Mouse (Mus musculus) forebrain, embryonic 15.5 days (tissue): ENCODE measurements around the gene Wdr93. TPM values are rescaled to one million over a fixed set of nuclear protein-coding genes. Genes with fewer than 3 reads are reported as not detected.
A peak's percentile ranks its signal among the peaks of the same experiment; 100 is the strongest.

Source experiments
- ATAC-seq: fragments of 200-750 bp; cut with Nextera tagmentation; replicated peaks from 2 replicates; pipeline ENCODE4 v1.8.0; 2017; ENCODE audit warnings: mild to moderate bottlenecking, moderate TSS enrichment, moderate library complexity
- H3K27ac ChIP-seq: fragments of 300-500 bp; sonication (generic); replicated peaks from 2 replicates; pipeline ENCODE4 v1.5.1; 2015; ENCODE audit warnings: mild to moderate bottlenecking, inconsistent platforms
- H3K27me3 ChIP-seq: fragments of 300-500 bp; sonication (generic); 2 replicates; pipeline ENCODE4 v1.6.1; 2015; ENCODE audit warnings: inconsistent platforms
- H3K36me3 ChIP-seq: fragments of 300-500 bp; sonication (generic); 2 replicates; pipeline ENCODE4 v1.6.1; 2015; ENCODE audit warnings: mild to moderate bottlenecking, inconsistent platforms
- H3K4me1 ChIP-seq: fragments of 300-500 bp; sonication (generic); 2 replicates; pipeline ENCODE4 v1.6.1; 2015; ENCODE audit warnings: inconsistent platforms
- H3K4me2 ChIP-seq: fragments of 300-500 bp; sonication (generic); replicated peaks from 2 replicates; pipeline ENCODE4 v1.6.1; 2015; ENCODE audit warnings: mild to moderate bottlenecking, inconsistent platforms
- H3K4me3 ChIP-seq: fragments of 300-500 bp; sonication (generic); 2 replicates; pipeline ENCODE4 v1.5.1; 2015; ENCODE audit warnings: mild to moderate bottlenecking, inconsistent platforms
- H3K9ac ChIP-seq: fragments of 300-500 bp; sonication (generic); replicated peaks from 2 replicates; pipeline ENCODE4 v1.6.1; 2015; ENCODE audit warnings: mild to moderate bottlenecking, inconsistent platforms
- H3K9me3 ChIP-seq: fragments of 300-500 bp; sonication (generic); 2 replicates; pipeline ENCODE4 v1.6.1; 2016; ENCODE audit warnings: inconsistent platforms
- WGBS: fragments of 180-500 bp; shearing (Covaris S2); methylation state at CpG from one replicate; pipeline ENCODE4 v1.1.7; 2015; ENCODE audit warnings: mixed read lengths; 5-methylcytosine and 5-hydroxymethylcytosine counted together
- polyA plus RNA-seq: library from polyadenylated mRNA; unstranded; fragments of >200 nt; fragmentation: Nextera tagmentation; extraction: Ambion mirVana; gene quantifications from 2 replicates; pipeline ENCODE4 v1.2.1, GENCODE M21; 2015

Gene Wdr93
- polyA plus RNA-seq, 1 experiment from 2014 or later = 0.85 TPM

DNA sequence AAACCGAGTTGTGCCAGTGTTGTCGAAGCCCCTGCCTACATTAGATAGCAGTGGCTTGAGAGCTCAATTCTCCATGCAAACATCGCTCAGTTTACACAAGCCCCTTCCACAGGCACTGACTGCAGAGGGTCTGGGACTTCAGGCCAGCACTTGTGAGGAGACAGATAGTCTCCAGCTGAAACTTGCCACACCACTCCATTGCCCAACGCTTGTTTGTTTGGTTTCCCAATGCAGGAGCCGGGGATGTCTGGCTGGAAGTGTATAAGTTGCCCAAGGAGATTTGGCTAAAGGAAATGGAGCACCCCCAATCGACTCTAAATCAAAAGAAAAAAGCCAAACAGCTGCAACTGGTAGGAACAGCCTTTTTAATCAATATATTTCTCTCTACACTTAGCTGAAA is 15.2 kb downstream of the Wdr93 start:
- Histone ChIP-seq H3K4me2 (no peak overlapping the region), H3K9ac (no peak overlapping the region), H3K4me1 (no peaks in the 10 kb centered on the region), H3K9me3 (no peaks in the 10 kb centered on the region), H3K27me3 (no peaks in the 10 kb centered on the region), H3K36me3 (no peaks in the 10 kb centered on the region), H3K4me3 (no peak overlapping the region), H3K27ac (no peak overlapping the region)
- WGBS = 79% methylated on average over 6 of the region's 6 CpGs
- no peak for ATAC-seq

GRCm38 (mm10) chr7:79759766-79760165 is 16.8 kb downstream of the Wdr93 start:
- ATAC-seq = no peak
- Histone ChIP-seq H3K9ac (no peak overlapping the region), H3K9me3 (no peaks in the 10 kb centered on the region), H3K4me3 (no peak overlapping the region), H3K4me2 (no peak overlapping the region), H3K4me1 (no peaks in the 10 kb centered on the region), H3K36me3 (no peaks in the 10 kb centered on the region), H3K27me3 (no peaks in the 10 kb centered on the region), H3K27ac (no peak overlapping the region)

DNA sequence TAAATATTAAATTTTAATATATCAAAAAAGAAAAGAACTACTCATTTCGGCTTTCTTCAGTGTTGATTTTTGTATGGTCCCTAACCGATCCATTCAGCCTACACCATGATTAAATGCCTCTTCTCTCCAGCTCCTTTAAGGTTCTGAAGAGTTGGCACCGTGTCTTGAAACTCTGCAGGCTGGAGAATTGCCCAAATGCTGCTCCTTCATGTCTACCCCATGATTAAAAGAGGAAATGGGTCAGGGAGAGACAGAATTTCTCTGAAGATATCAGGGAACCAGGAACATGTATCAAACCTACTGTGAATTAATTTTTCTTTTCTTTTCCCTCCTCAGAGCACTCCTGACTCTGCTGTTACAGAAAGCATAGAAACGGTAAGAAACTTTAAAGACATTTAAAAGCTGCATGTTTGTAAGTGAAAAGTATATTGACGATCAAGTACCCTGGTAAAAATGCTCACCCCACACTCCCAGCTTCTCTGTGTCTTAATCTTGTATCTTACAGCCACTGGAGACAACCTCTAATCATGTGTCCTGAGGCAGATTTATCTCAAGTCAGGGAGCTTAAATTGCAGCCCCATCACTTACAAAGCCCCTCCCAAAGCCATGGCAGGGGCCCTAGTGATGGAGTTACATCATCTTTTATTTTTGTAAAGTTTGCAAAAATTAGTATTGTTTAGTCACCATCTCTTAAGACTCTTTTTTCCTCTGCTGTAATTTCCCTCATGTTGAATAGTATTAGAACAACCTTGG is 18.3 kb downstream of the Wdr93 start:
- no peak overlapping the region for H3K27ac ChIP-seq
- no peak overlapping the region for H3K4me2 ChIP-seq
- no peaks in the 10 kb centered on the region for H3K9me3 ChIP-seq
- 78% methylated on average over 5 of the region's 5 CpGs for WGBS
- H3K9ac ChIP-seq = no peak overlapping the region
- ATAC-seq = no peak
- H3K36me3 ChIP-seq = no peaks in the 10 kb centered on the region
- H3K27me3 ChIP-seq = no peaks in the 10 kb centered on the region
- H3K4me1 ChIP-seq = no peaks in the 10 kb centered on the region
- H3K4me3 ChIP-seq = no peak overlapping the region

DNA sequence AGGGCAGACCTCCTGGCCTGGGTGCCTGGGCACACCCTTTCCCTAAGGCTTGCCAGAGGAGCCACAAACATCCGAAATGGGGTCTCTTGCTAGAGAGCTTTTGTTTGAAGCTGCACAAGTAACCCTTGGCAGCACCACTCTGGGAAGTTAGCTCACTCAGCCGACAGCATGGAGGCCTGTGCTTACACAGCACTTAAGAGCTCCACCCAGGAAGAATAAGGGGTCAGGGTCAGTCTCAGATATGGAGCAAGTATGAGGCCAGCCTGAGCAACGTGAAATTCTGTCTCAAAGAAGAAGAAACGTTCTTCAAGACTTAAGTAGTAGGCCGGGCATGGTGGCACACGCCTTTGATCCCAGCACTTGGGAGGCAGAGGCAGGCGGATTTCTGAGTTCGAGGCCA is 19.1 kb downstream of the Wdr93 start:
- ATAC-seq = no peak
- WGBS = 81% methylated on average over 8 of the region's 8 CpGs

GRCm38 (mm10) chr7:79765991-79766390 is 23.0 kb downstream of the Wdr93 start:
- 50% methylated on average over 1 of the region's 1 CpGs for WGBS
- no peak for ATAC-seq

More for the DNA sequence above, 19.1 kb downstream of the Wdr93 start:
- no peaks in the 10 kb centered on the region for H3K9me3 ChIP-seq
- no peak overlapping the region for H3K4me3 ChIP-seq
- no peak overlapping the region for H3K27ac ChIP-seq
- H3K27me3 ChIP-seq = no peaks in the 10 kb centered on the region
- H3K4me1 ChIP-seq = no peaks in the 10 kb centered on the region
- no peaks in the 10 kb centered on the region for H3K36me3 ChIP-seq
- H3K4me2 ChIP-seq = no peak overlapping the region
- H3K9ac ChIP-seq = no peak overlapping the region

DNA sequence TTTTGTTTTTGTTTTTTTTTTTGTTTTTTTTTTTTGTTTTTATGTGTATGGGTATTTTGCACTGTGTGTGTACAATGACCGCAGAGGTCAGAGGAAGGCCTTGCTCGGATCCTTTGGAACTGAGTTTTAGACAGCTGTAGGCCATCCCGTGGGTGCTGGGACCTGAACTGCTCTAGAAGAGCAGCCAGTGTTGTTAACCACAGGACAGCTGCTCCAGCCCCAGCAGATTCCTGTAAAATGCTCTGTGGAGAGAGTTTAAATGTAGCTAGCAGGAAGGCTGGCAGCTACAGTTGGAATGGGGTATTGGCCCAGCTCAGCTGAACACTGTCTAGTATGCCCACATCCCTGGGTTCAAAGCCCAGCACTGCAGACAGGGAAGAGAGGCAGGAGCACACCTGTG is 26.7 kb downstream of the Wdr93 start:
- H3K4me1 ChIP-seq = no peaks in the 10 kb centered on the region
- H3K4me2 ChIP-seq = no peak overlapping the region
- H3K4me3 ChIP-seq = no peak overlapping the region
- H3K9ac ChIP-seq = no peak overlapping the region
- H3K36me3 ChIP-seq = no peaks in the 10 kb centered on the region
- no peaks in the 10 kb centered on the region for H3K9me3 ChIP-seq
- no peak overlapping the region for H3K27ac ChIP-seq
- ATAC-seq = no peak
- H3K27me3 ChIP-seq = no peaks in the 10 kb centered on the region
- WGBS = 93% methylated on average over 3 of the region's 3 CpGs

More at GRCm38 (mm10) chr7:79765991-79766390, 23.0 kb downstream of the Wdr93 start:
- Histone ChIP-seq H3K36me3 (no peaks in the 10 kb centered on the region), H3K4me2 (no peak overlapping the region), H3K27ac (no peak overlapping the region), H3K4me3 (no peak overlapping the region), H3K27me3 (no peaks in the 10 kb centered on the region), H3K9ac (no peak overlapping the region), H3K4me1 (no peaks in the 10 kb centered on the region), H3K9me3 (no peaks in the 10 kb centered on the region)

- ATAC-seq = no peak
These were observed 28.9 kb downstream of the Wdr93 start for GRCm38 (mm10) chr7:79771561-79772512.

GRCm38 (mm10) chr7:79780647-79781626 is 38.0 kb downstream of the Wdr93 start:
- Histone ChIP-seq H3K27me3 (no peaks in the 10 kb centered on the region), H3K9me3 (no peaks in the 10 kb centered on the region), H3K27ac (no peak overlapping the region), H3K4me3 (peak overlapping the region; percentile 13; the same call in 1 of the 2 replicates), H3K4me1 (no peaks in the 10 kb centered on the region), H3K36me3 (no peaks in the 10 kb centered on the region), H3K9ac (peak overlapping the region; percentile 33), H3K4me2 (peak overlapping the region; percentile 34)
- WGBS = 34% methylated on average over 16 of the region's 16 CpGs
- ATAC-seq = peak; percentile 51; the same call in 1 of the 2 replicates

More at GRCm38 (mm10) chr7:79771561-79772512, 28.9 kb downstream of the Wdr93 start:
- Histone ChIP-seq H3K9ac (no peak overlapping the region), H3K9me3 (no peaks in the 10 kb centered on the region), H3K4me1 (no peaks in the 10 kb centered on the region), H3K4me2 (no peak overlapping the region), H3K27me3 (no peaks in the 10 kb centered on the region), H3K27ac (no peak overlapping the region), H3K36me3 (no peaks in the 10 kb centered on the region), H3K4me3 (no peak overlapping the region)
- 48% methylated on average over 15 of the region's 15 CpGs for WGBS

GRCm38 (mm10) chr7:79781826-79782515 is 39.0 kb downstream of the Wdr93 start:
- no peak for ATAC-seq
- WGBS = 78% methylated on average over 11 of the region's 11 CpGs
- Histone ChIP-seq H3K4me3 (no peak overlapping the region), H3K4me2 (no peak overlapping the region), H3K27ac (no peak overlapping the region), H3K4me1 (no peaks in the 10 kb centered on the region), H3K27me3 (no peaks in the 10 kb centered on the region), H3K9ac (no peak overlapping the region), H3K9me3 (no peaks in the 10 kb centered on the region), H3K36me3 (no peaks in the 10 kb centered on the region)

DNA sequence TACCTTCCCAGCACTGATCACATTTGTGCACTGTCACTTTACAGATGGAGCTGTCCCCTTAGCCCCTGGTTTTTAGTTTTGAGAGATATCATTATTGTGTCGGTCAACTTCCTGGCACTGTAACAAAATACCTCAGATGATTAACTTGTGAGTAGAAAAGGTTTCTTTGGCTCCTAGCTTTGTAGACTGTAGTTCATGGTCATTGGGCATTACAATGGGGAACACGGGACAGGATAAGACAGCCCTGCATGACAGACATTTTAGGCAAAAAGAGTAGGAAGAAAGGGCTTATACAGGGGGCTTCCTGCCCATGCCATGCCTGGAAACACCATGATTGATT is 39.5 kb downstream of the Wdr93 start:
- H3K9me3 ChIP-seq = no peaks in the 10 kb centered on the region
- no peak overlapping the region for H3K27ac ChIP-seq
- H3K9ac ChIP-seq = no peak overlapping the region
- no peaks in the 10 kb centered on the region for H3K27me3 ChIP-seq
- H3K36me3 ChIP-seq = no peaks in the 10 kb centered on the region
- H3K4me3 ChIP-seq = no peak overlapping the region
- 86% methylated on average over 2 of the region's 2 CpGs for WGBS
- H3K4me2 ChIP-seq = no peak overlapping the region
- no peaks in the 10 kb centered on the region for H3K4me1 ChIP-seq
- no peak for ATAC-seq

DNA sequence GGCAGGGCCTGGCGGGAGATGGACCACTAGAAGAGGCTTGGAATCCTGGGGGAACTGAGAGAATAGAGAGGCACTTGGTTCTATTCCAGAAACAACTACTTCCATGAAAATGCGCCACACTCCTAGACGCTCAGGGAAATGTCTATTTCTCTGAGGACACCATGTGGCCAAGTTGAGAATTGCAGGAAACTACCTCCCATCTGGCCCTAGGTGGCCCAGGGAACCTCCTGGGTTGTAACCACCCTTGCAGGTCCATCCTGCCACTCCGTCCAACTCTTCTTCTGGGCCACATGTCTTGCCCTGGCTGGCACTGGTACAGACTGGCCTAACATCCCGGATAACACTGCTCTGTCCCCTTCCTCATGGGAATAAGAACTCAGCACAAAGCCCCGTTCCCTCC is 43.3 kb downstream of the Wdr93 start:
- Histone ChIP-seq H3K9ac (no peak overlapping the region), H3K27ac (no peak overlapping the region), H3K9me3 (no peaks in the 10 kb centered on the region), H3K36me3 (no peaks in the 10 kb centered on the region), H3K4me3 (no peak overlapping the region), H3K4me2 (no peak overlapping the region), H3K4me1 (no peaks in the 10 kb centered on the region), H3K27me3 (peaks cover 7% of the 10 kb centered on the region)
- ATAC-seq = peak; percentile 51; the same call in 1 of the 2 replicates
- 26% methylated on average over 6 of the region's 6 CpGs for WGBS
